Mouse (Mus musculus) embryonic facial prominence, embryonic 15.5 days (tissue): ENCODE measurements around the gene Apbb2. TPM values are rescaled to one million over a fixed set of nuclear protein-coding genes. Genes with fewer than 3 reads are reported as not detected.

ENCODE experiments used
- ATAC-seq: fragments of 200-750 bp; cut with Nextera tagmentation; 2 replicates; pipeline ENCODE4 v1.8.0; 2017; ENCODE audit warnings: low read depth, moderate TSS enrichment; ENCODE audit not compliant: insufficient number of reproducible peaks, low FRiP score, low TSS enrichment
- H3K27ac ChIP-seq: fragments of 300-500 bp; sonication (generic); replicated peaks from 2 replicates; pipeline ENCODE4 v1.5.1; 2015; ENCODE audit warnings: mild to moderate bottlenecking, inconsistent platforms
- H3K27me3 ChIP-seq: fragments of 300-500 bp; sonication (generic); 2 replicates; pipeline ENCODE4 v1.6.1; 2015; ENCODE audit warnings: inconsistent platforms
- H3K36me3 ChIP-seq: fragments of 300-500 bp; sonication (generic); 2 replicates; pipeline ENCODE4 v1.6.1; 2015; ENCODE audit warnings: mild to moderate bottlenecking, inconsistent platforms
- H3K4me1 ChIP-seq: fragments of 300-500 bp; sonication (generic); 2 replicates; pipeline ENCODE4 v1.6.1; 2015; ENCODE audit warnings: inconsistent platforms
- H3K4me2 ChIP-seq: fragments of 300-500 bp; sonication (generic); replicated peaks from 2 replicates; pipeline ENCODE4 v1.6.1; 2015; ENCODE audit warnings: mild to moderate bottlenecking, inconsistent platforms
- H3K4me3 ChIP-seq: fragments of 300-500 bp; sonication (generic); replicated peaks from 2 replicates; pipeline ENCODE4 v1.5.1; 2015; ENCODE audit warnings: mild to moderate bottlenecking, inconsistent platforms
- H3K9ac ChIP-seq: fragments of 300-500 bp; sonication (generic); 2 replicates; pipeline ENCODE4 v1.6.1; 2015; ENCODE audit warnings: inconsistent platforms
- H3K9me3 ChIP-seq: fragments of 300-500 bp; sonication (generic); replicated peaks from 2 replicates; pipeline ENCODE4 v1.6.1; 2016; ENCODE audit warnings: inconsistent platforms
- WGBS: fragments of 180-500 bp; shearing (Covaris S2); methylation state at CpG from one replicate; pipeline ENCODE4 v1.1.7; 2015; 5-methylcytosine and 5-hydroxymethylcytosine counted together
- polyA plus RNA-seq: library from polyadenylated mRNA; unstranded; fragments of >200 nt; fragmentation: Nextera tagmentation; extraction: Ambion mirVana; gene quantifications from 2 replicates; pipeline ENCODE4 v1.2.1, GENCODE M21; 2015

Apbb2 gene
- polyA plus RNA-seq, 1 experiment from 2014 or later, result 54.7 TPM

- H3K27ac ChIP-seq, result no peak overlapping the region
- no peaks in the 10 kb centered on the region for H3K27me3 ChIP-seq
- H3K9ac ChIP-seq, result no peak overlapping the region
- no peaks in the 10 kb centered on the region for H3K9me3 ChIP-seq
- no peak for ATAC-seq
- no peak overlapping the region for H3K4me3 ChIP-seq
- no peaks in the 10 kb centered on the region for H3K36me3 ChIP-seq
- no peak overlapping the region for H3K4me2 ChIP-seq
- WGBS, result 45% methylated on average over 17 of the region's 17 CpGs
- peaks cover 11% of the 10 kb centered on the region; the same call in 1 of the 2 replicates for H3K4me1 ChIP-seq
Observed at GRCm38 (mm10) chr5:66503557-66504433, 114.8 kb downstream of the Apbb2 start.

GRCm38 (mm10) chr5:66503033-66503432 is 115.6 kb downstream of the Apbb2 start:
- H3K4me1 ChIP-seq, result peaks cover 11% of the 10 kb centered on the region; the same call in 1 of the 2 replicates
- H3K4me2 ChIP-seq, result no peak overlapping the region
- H3K4me3 ChIP-seq, result no peak overlapping the region
- no peaks in the 10 kb centered on the region for H3K9me3 ChIP-seq
- no peaks in the 10 kb centered on the region for H3K27me3 ChIP-seq
- ATAC-seq, result no peak
- no peak overlapping the region for H3K9ac ChIP-seq
- WGBS, result 83% methylated on average over 1 of the region's 1 CpGs
- no peaks in the 10 kb centered on the region for H3K36me3 ChIP-seq
- no peak overlapping the region for H3K27ac ChIP-seq

- WGBS, result 94% methylated on average over 7 of the region's 7 CpGs
- H3K27ac ChIP-seq, result no peak overlapping the region
- H3K4me3 ChIP-seq, result no peak overlapping the region
- H3K4me2 ChIP-seq, result no peak overlapping the region
- peaks cover 31% of the 10 kb centered on the region for H3K4me1 ChIP-seq
- H3K36me3 ChIP-seq, result no peaks in the 10 kb centered on the region
- no peaks in the 10 kb centered on the region for H3K9me3 ChIP-seq
- H3K27me3 ChIP-seq, result no peaks in the 10 kb centered on the region
- H3K9ac ChIP-seq, result no peak overlapping the region
- ATAC-seq, result no peak
Observed at GRCm38 (mm10) chr5:66499621-66500020, 119.0 kb downstream of the Apbb2 start.

- Histone ChIP-seq H3K9ac (no peak overlapping the region), H3K9me3 (no peaks in the 10 kb centered on the region), H3K4me2 (no peak overlapping the region), H3K27ac (no peak overlapping the region), H3K4me3 (no peak overlapping the region), H3K36me3 (no peaks in the 10 kb centered on the region), H3K27me3 (no peaks in the 10 kb centered on the region), H3K4me1 (peaks cover 21% of the 10 kb centered on the region)
- WGBS, result 63% methylated on average over 1 of the region's 1 CpGs
- no peak for ATAC-seq
Observed at GRCm38 (mm10) chr5:66498140-66498539, 120.4 kb downstream of the Apbb2 start.

- Histone ChIP-seq H3K4me3 (no peak overlapping the region), H3K36me3 (no peaks in the 10 kb centered on the region), H3K27ac (no peak overlapping the region), H3K9me3 (no peaks in the 10 kb centered on the region), H3K4me2 (no peak overlapping the region), H3K9ac (no peak overlapping the region), H3K4me1 (peaks cover 21% of the 10 kb centered on the region), H3K27me3 (no peaks in the 10 kb centered on the region)
- ATAC-seq, result no peak
- 31% methylated on average over 14 of the region's 14 CpGs for WGBS
Observed at GRCm38 (mm10) chr5:66497479-66498087, 121.0 kb downstream of the Apbb2 start.

GRCm38 (mm10) chr5:66496881-66497360 is 121.7 kb downstream of the Apbb2 start:
- Histone ChIP-seq H3K27me3 (no peaks in the 10 kb centered on the region), H3K4me1 (peaks cover 21% of the 10 kb centered on the region), H3K4me2 (no peak overlapping the region), H3K4me3 (no peak overlapping the region), H3K36me3 (no peaks in the 10 kb centered on the region), H3K27ac (no peak overlapping the region), H3K9ac (no peak overlapping the region), H3K9me3 (no peaks in the 10 kb centered on the region)
- no peak for ATAC-seq
- 21% methylated on average over 4 of the region's 4 CpGs for WGBS

- WGBS, result 54% methylated on average over 4 of the region's 4 CpGs
- no peaks in the 10 kb centered on the region for H3K27me3 ChIP-seq
- no peaks in the 10 kb centered on the region for H3K36me3 ChIP-seq
- no peak overlapping the region for H3K4me2 ChIP-seq
- H3K9ac ChIP-seq, result no peak overlapping the region
- H3K9me3 ChIP-seq, result no peaks in the 10 kb centered on the region
- peaks cover 21% of the 10 kb centered on the region for H3K4me1 ChIP-seq
- ATAC-seq, result no peak
- H3K4me3 ChIP-seq, result no peak overlapping the region
- no peak overlapping the region for H3K27ac ChIP-seq
Observed at GRCm38 (mm10) chr5:66494651-66495050, 123.9 kb downstream of the Apbb2 start.

GRCm38 (mm10) chr5:66492563-66492960 is 126.0 kb downstream of the Apbb2 start:
- WGBS, result 77% methylated on average over 4 of the region's 4 CpGs
- no peak overlapping the region for H3K4me2 ChIP-seq
- ATAC-seq, result no peak
- H3K27ac ChIP-seq, result no peak overlapping the region
- 0 out of 2 replicates have a peak, but pooled peaks cover 3% of the 10 kb centered on the region for H3K36me3 ChIP-seq
- no peak overlapping the region for H3K4me3 ChIP-seq
- no peak overlapping the region for H3K9ac ChIP-seq
- H3K27me3 ChIP-seq, result no peaks in the 10 kb centered on the region
- peaks cover 16% of the 10 kb centered on the region for H3K4me1 ChIP-seq
- no peaks in the 10 kb centered on the region for H3K9me3 ChIP-seq

- WGBS, result 83% methylated on average over 14 of the region's 14 CpGs
- no peak overlapping the region for H3K27ac ChIP-seq
- H3K27me3 ChIP-seq, result no peaks in the 10 kb centered on the region
- H3K9ac ChIP-seq, result no peak overlapping the region
- peaks cover 11% of the 10 kb centered on the region for H3K4me1 ChIP-seq
- H3K9me3 ChIP-seq, result no peaks in the 10 kb centered on the region
- no peak for ATAC-seq
- H3K4me3 ChIP-seq, result no peak overlapping the region
- H3K4me2 ChIP-seq, result no peak overlapping the region
- H3K36me3 ChIP-seq, result 0 out of 2 replicates have a peak, but pooled peaks cover 3% of the 10 kb centered on the region
Observed at GRCm38 (mm10) chr5:66491907-66492562, 126.5 kb downstream of the Apbb2 start.

- H3K4me2 ChIP-seq, result no peak overlapping the region
- H3K36me3 ChIP-seq, result peaks cover 7% of the 10 kb centered on the region; the same call in 1 of the 2 replicates
- 63% methylated on average over 7 of the region's 7 CpGs for WGBS
- no peak for ATAC-seq
- no peaks in the 10 kb centered on the region for H3K27me3 ChIP-seq
- no peak overlapping the region for H3K27ac ChIP-seq
- H3K9me3 ChIP-seq, result no peaks in the 10 kb centered on the region
- 0 out of 2 replicates have a peak, but pooled peaks cover 12% of the 10 kb centered on the region for H3K4me1 ChIP-seq
- no peak overlapping the region for H3K4me3 ChIP-seq
- H3K9ac ChIP-seq, result no peak overlapping the region
Observed at GRCm38 (mm10) chr5:66486028-66486427, 132.6 kb downstream of the Apbb2 start.

- 0 out of 2 replicates have a peak, but pooled peaks cover 6% of the 10 kb centered on the region for H3K36me3 ChIP-seq
- WGBS, result 90% methylated on average over 10 of the region's 10 CpGs
- H3K27me3 ChIP-seq, result no peaks in the 10 kb centered on the region
- no peaks in the 10 kb centered on the region for H3K9me3 ChIP-seq
- no peak overlapping the region for H3K9ac ChIP-seq
- no peak for ATAC-seq
- H3K4me2 ChIP-seq, result no peak overlapping the region
- H3K27ac ChIP-seq, result no peak overlapping the region
- H3K4me1 ChIP-seq, result 0 out of 2 replicates have a peak, but pooled peaks cover 4% of the 10 kb centered on the region
- no peak overlapping the region for H3K4me3 ChIP-seq
Observed at GRCm38 (mm10) chr5:66476266-66476665, 142.3 kb downstream of the Apbb2 start.
